Mouse (Mus musculus) liver, postnatal 0 days (tissue): ENCODE results near the gene Eif2b3.

Experiments used
- CTCF ChIP-seq: sonication (generic); IDR thresholded peaks from 2 replicates; pipeline ENCODE4 v1.5.1; 2016; ENCODE audit warnings: antibody characterized with exemption, low read depth
- EP300 ChIP-seq: IDR thresholded peaks from 2 replicates; pipeline ENCODE4 v1.6.1; 2016; ENCODE audit warnings: antibody characterized with exemption, low read depth, mild to moderate bottlenecking

GRCm38 (mm10) chr4:117134601-117134995 lies 115.4 kb downstream of the Eif2b3 start:
- TF ChIP-seq CTCF (no peak), EP300 (no peak)
